Mouse (Mus musculus) cerebellum, postnatal 36 days (tissue): ENCODE data around the gene Gmip.
A peak's percentile ranks its signal among the peaks of the same experiment; 100 is the strongest.

Experiments used
- DNase-seq, 2 experiments: peaks; one replicate each; pipeline ENCODE4 v3.0.0; 2021 to 2022; ENCODE audit warnings: mixed read lengths in 2 of 2

The Gmip gene

GRCm38 (mm10) chr8:69805086-69805485 is 3.4 kb upstream of the Gmip start:
- no peak for DNase-seq

GRCm38 (mm10) chr8:69805491-69805890 is 3.0 kb upstream of the Gmip start:
- no peak for DNase-seq

DNA sequence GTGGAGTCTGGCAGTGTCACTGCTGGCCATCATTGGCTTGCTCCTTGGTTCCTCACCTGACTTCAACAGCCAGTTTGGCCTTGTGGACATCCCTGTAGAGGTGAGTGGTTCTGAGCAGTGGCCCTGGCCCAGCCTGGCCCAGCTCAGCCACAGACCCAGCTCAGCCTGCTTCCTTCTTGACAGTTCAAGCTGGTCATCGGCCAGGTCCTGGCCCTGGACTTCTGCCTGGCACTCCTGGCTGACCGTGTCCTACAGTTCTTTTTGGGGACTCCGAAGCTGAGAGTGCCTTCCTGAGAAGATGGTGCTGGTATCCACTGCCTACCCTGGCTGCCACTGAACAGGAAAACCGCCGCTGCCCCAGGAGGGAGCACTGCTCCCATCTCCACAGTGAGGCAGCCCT is 1.2 kb upstream of the Gmip start:
- DNase-seq, result no peak

GRCm38 (mm10) chr8:69808864-69809403 is 455 bp downstream of the Gmip start:
- no peak for DNase-seq

- DNase-seq, result no peak
These were observed 1.3 kb downstream of the Gmip start for GRCm38 (mm10) chr8:69809820-69810219.

DNA sequence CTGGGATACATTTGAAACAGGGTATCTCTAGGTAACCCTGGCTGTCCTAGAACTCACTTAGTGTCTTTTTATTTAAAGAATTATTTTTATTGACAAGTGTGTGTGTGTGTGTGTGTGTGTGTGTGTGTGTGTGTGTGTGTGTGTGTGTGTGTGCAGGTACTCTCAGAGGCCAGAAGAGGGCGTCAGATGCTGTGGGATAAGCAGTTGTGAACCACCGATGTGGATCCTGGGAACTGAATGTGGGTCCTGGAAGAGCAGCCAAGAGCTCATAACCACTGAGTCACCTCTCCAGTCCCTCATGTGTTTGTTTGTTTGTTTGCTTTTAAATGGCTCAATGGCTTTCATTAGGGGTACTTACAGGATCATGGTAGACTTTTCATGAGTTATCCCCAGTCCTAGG is 6.4 kb downstream of the Gmip start:
- no peak for DNase-seq

GRCm38 (mm10) chr8:69815396-69815795 is 6.9 kb downstream of the Gmip start:
- DNase-seq, result no peak

GRCm38 (mm10) chr8:69820466-69820865 is 12.0 kb downstream of the Gmip start:
- no peak for DNase-seq

GRCm38 (mm10) chr8:69821971-69822385 is 13.5 kb downstream of the Gmip start:
- no peak for DNase-seq

DNA sequence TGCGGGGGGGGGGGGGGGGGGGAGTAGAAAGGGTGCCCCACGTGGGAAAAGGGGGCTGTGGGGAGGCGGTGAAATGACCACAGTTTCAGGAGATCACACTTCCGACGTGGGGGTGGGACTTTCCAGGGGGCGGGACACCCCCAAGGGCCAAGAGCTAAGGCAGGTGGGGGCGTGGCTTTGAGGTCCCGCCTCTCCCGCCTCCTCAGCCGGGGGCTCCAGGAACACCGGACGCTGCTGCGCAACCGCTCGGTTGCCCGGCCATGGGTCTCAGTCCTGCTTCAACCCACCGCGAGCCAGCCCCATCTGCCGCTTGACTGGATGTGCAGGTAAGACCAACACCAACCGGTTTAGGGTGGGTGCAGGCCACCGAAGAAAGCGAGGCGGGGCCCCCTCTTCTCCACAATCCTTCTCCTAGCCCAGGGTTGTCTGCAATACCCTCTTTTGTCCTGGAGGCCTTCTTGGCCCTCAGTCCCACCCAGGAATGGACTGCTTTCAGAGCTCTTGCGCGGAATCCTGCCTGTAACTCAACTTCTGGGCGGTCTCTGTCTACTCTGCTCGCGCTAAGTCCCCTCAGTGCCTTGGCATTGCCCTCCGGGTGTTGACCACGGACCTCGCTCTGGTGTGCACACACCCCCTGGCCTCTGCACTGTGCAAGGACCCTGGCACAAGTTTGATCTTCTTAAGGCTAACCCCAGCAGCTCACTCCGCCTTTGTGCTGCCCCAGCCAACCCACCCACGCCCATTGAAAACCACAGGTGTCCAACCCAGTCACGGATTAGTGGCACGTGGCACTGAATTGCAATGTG is 14.1 kb downstream of the Gmip start, which contains the start of gene Lpar2:
TSS of gene Lpar2 (plus strand) at position 44 of the 806 bp plus-strand sequence.
- peak in 1 of 2 experiments; percentile 20 for DNase-seq

- no peak for DNase-seq
These were observed 17.9 kb downstream of the Gmip start for GRCm38 (mm10) chr8:69826371-69826770.

GRCm38 (mm10) chr8:69832298-69832853 is 23.9 kb downstream of the Gmip start, which contains the start of gene Pbx4:
TSS of gene Pbx4 (plus strand) at chr8:69832491.
- peak; percentile 76 to 79 for DNase-seq

DNA sequence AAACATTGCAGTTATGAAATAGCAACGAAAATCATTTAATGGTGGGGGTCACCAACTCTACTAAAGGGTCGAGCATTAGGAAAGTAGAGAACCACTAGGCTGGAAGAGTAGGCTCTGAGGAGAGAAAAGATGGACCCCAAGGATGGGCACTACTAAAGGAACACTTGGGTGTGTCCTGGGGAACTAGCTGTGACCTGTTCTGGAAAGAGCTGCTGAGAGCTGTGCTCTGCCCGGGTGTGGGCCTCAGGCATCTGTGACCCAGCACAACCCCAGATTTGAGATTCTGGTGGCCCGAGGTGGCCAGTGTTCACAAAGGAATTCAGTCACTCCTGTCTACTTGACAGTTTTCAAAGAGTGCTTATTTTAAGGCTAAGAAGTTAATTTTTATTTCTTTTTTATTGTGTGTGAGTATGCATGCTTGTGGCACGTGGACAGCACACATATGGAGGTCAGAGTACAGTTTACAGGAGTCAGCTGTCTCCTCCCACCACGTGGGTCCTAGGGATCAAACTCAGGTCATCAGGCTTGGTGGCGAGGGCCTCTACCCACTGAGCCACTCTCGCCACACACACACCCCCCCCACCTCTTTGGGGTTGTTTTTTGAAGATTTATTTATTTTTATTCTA is 28.7 kb downstream of the Gmip start:
- DNase-seq, result no peak

DNA sequence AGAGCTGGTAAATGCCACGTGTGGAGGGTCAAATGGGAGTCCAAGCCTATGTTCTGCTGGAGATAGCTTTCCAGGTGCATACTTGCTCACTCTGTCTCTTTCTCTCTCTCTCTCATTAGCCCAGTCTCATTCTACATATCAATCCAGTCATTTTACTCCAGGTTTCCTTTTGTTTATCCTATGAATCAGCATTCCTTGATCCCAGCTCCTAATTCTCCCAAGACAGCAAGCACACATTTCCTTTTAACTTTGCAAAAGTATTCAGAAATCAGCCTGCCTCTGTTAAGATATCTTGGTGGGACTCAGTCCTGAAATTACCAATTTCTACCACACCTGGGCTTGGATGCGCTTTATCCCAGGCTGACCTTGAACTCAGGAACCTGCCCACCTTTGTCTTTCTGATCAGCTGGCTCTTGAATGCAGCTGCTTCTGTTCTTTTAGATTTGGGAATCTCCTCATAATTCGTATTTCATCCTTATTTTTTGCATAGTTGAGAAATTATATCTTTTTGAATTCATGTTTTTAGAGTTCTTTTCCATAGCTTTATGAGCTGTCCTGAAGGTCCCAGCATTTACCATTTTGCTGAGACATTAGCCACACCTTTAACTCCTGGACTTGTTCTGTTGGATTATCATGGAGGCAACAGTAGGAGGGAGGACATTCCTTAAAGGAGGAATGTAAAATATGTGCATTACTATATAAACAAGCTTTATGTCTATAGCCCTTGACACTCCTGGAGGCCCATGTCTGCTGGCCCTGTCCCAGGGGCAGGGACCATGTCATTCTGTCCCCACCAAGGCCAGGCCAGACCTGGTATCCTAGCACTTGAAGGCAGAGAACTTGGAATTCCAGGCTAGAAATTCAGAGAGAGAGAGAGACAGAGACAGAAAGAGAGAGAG is 38.9 kb downstream of the Gmip start:
- DNase-seq, result no peak

DNA sequence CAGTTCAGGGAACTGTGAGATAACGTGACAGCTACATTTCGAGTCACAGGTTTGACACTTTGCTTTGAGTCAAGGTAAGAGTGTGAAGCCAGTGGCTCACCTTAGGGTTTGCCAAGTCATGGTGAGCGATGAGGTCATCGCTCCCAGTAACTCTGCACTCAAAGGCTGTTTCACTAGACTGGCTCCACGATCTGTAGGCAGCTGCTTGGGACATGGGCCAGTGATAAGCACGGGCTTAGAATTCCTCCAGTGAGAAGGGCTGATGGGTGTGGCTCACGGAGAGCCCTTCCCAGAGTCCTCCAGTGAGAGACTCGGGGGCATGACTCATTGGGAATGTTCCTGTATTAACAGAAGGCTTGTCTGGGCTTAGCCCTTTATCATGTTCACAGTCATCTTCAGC is 40.5 kb downstream of the Gmip start:
- no peak for DNase-seq

DNA sequence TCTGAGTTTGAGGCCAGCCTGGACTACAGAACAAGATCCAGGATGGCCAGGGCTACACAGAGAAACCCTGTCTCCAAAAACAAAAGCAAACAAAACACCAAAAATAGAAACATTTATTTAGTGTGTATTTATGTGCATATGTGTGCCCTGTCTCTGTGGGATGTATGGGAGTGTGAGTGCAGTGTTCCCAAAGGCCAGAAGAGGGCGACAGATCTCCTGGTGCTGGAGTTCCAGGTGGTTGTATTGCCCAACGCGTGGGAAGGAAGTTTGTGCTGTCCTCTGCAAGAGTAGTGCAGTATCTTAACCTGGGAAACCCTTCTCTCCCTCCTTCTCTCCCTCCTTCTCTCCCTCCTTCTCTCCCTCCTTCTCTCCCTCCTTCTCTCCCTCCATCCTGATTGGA is 41.4 kb downstream of the Gmip start:
- DNase-seq, result no peak

DNA sequence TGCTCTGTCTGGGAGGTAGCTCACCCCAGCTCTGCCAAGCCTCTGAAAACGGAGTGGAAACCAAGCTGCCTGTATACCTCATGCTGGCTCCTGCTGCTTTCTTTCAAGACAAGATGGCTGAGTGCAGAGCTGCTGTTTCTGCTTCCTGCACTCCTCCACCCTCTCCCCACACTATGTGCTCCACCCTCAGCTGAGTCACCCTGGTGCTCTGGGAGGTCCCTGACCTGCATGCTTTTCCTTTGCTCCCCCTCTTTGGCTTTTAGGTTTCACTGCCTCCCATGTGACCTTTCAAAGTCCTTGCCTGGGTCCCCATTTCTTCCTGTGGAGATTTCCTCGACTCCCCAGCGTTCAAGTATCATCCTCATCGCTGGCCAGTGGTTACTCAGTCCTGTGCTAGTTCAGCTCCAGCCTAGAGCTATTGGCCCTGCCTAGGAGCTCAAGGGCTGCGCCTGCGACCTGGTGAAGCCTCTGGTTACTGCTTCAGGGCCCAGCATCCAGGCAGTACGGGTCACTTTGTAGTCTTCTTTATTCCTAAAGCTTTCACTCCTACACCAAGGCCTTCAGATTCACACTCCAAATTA is 42.5 kb downstream of the Gmip start:
- DNase-seq, result no peak

DNA sequence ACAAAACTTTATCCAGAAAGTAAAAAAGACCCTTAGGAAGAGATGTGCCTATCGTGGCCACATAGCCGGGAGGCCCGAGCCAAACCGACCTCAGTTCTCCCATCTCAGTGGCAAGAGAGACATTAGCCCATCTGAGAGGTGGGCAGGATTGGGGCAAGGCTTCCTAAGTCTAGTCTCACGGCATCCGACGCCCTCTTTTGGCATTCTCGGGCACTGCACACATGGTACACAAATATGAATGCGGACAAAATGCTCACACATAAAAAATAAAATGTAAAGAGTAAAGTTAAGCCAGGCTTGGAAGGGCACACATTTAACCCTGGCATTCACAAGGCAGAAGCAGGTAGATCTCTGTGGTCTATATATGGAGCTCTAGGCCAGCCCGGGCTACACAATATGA is 45.4 kb downstream of the Gmip start:
- no peak for DNase-seq

- no peak for DNase-seq
These were observed 52.3 kb downstream of the Gmip start for GRCm38 (mm10) chr8:69860807-69861206.

GRCm38 (mm10) chr8:69861251-69861650 is 52.8 kb downstream of the Gmip start:
- no peak for DNase-seq

DNA sequence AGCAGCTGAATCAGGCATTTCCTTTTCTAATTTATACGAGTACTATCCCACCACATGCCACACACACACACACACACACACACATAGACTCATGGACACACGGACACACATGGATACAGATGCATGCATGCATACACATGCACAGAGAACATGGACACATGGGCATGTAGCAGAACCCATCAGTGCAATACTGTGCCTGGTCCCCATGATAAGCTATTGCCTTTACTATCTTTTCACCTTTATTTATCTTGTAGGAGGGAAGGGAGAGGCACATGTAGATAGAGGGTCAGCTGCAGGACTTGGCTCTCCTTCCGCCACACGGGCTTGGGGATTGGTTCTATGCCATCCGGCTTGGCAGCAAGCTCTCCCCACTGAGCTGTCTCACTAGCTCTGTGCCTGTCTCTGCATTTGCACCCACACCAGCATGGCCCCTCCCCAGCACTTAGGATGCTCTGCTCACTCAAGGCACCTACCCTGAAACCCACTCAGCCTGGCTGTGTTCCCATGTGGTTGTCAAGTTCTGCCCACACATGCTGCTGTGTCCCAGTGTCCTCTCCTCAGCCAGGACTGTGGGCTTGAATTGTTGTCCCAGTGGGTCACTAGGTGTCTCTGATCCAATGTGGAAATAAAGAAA is 55.0 kb downstream of the Gmip start:
- DNase-seq, result no peak

DNA sequence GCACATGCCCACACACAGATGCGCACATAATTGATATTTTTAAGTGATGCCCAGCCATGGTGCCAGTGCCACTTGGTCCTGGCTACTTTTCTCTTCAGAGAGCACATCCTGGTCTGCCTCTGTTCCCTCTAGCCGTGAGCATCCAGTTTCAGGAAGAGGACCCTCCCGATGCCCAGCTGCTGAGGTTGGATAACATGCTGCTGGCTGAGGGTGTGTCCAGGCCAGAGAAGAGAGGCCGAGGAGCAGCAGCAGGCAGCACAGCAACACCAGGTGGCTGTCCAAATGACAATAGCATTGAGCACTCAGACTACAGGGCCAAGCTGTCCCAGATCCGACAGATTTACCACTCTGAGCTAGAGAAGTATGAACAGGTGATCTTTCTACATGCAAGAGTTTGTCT is 55.7 kb downstream of the Gmip start:
- no peak for DNase-seq
